Mouse (Mus musculus): ENCODE measurements at regions not wholly inside any gene's neighbourhood (a gene's known extent, or its start where the extent isn't known, plus 50 kb on each side); places are given as distances from the start of the nearest gene placed in this dataset.

- no peak overlapping the region for H3K4me2 ChIP-seq (ENCODE audit: low read depth, low read length)
- no peaks in the 10 kb centered on the region for H3K36me3 ChIP-seq (replicated peaks; ENCODE audit: control insufficient read depth, insufficient read depth, low read depth, low read length)
- DNase-seq (ENCODE audit: low spot score) (no peak), ATAC-seq (replicated peaks; ENCODE audit: insufficient number of reproducible peaks, low FRiP score, low TSS enrichment, low read depth) (no peak)
- no peaks in the 10 kb centered on the region for H3K4me1 ChIP-seq (ENCODE audit: control insufficient read depth, insufficient read depth, low read length)
- H3K27me3 ChIP-seq (ENCODE audit: control insufficient read depth, insufficient read depth, low read length): no peaks in the 10 kb centered on the region
- H3K4me3 ChIP-seq (ENCODE audit: low read depth, low read length): no peak overlapping the region
- no peak overlapping the region for H3K9ac ChIP-seq (replicated peaks; ENCODE audit: low read length)
- no peaks in the 10 kb centered on the region for H3K9me3 ChIP-seq (replicated peaks; ENCODE audit: control insufficient read depth, low read length)
- H3K27ac ChIP-seq (replicated peaks; ENCODE audit: low read depth, low read length): no peak overlapping the region
- whole genome bisulfite sequencing: 73% methylated on average over 3 of the region's 3 CpGs
These were observed 62.5 kb downstream of the Speer2 start for GRCm38 (mm10) chr16:69800955-69801598.

DNA sequence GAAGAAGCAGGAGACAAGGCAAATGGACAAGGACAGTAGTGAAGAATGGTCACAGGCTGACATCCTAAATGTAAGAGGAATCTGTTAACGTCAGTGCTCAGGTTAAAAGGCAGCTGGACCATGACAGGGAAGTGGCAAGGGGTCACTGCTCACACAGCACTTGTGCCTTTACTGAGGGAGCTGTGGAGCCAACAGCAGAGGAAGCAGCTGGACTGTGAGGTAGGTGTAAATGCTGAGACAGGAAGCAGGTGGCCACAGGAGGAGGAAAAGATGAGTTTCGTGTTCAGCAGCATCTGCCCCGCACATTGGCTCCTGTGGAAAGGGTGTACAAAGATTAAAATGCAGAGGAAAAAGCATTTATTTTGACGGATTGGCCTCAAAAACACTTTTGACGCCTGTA is 67.2 kb downstream of the Speer2 start:
- no peak overlapping the region for H3K9ac ChIP-seq (replicated peaks; ENCODE audit: low read length)
- no peaks in the 10 kb centered on the region for H3K4me1 ChIP-seq (ENCODE audit: control insufficient read depth, insufficient read depth, low read length)
- ATAC-seq (replicated peaks; ENCODE audit: insufficient number of reproducible peaks, low FRiP score, low TSS enrichment, low read depth): no peak
- no peak overlapping the region for H3K4me2 ChIP-seq (ENCODE audit: low read depth, low read length)
- 53% methylated on average over 5 of the region's 5 CpGs for WGBS
- H3K4me3 ChIP-seq (ENCODE audit: low read depth, low read length): no peak overlapping the region
- H3K36me3 ChIP-seq (replicated peaks; ENCODE audit: control insufficient read depth, insufficient read depth, low read depth, low read length): no peaks in the 10 kb centered on the region
- DNase-seq (ENCODE audit: low spot score): peak; percentile 9
- no peaks in the 10 kb centered on the region for H3K9me3 ChIP-seq (replicated peaks; ENCODE audit: control insufficient read depth, low read length)
- no peaks in the 10 kb centered on the region for H3K27me3 ChIP-seq (ENCODE audit: control insufficient read depth, insufficient read depth, low read length)
- no peak overlapping the region for H3K27ac ChIP-seq (replicated peaks; ENCODE audit: low read depth, low read length)

- no peak overlapping the region for H3K27ac ChIP-seq (replicated peaks; ENCODE audit: low read depth, low read length)
- no peaks in the 10 kb centered on the region for H3K27me3 ChIP-seq (ENCODE audit: control insufficient read depth, insufficient read depth, low read length)
- no peak overlapping the region for H3K9ac ChIP-seq (replicated peaks; ENCODE audit: low read length)
- 43% methylated on average over 1 of the region's 1 CpGs for WGBS
- DNase-seq (ENCODE audit: low spot score) (no peak), ATAC-seq (replicated peaks; ENCODE audit: insufficient number of reproducible peaks, low FRiP score, low TSS enrichment, low read depth) (no peak)
- H3K4me3 ChIP-seq (ENCODE audit: low read depth, low read length): no peak overlapping the region
- H3K4me1 ChIP-seq (ENCODE audit: control insufficient read depth, insufficient read depth, low read length): no peaks in the 10 kb centered on the region
- H3K9me3 ChIP-seq (replicated peaks; ENCODE audit: control insufficient read depth, low read length): no peaks in the 10 kb centered on the region
- no peak overlapping the region for H3K4me2 ChIP-seq (ENCODE audit: low read depth, low read length)
- no peaks in the 10 kb centered on the region for H3K36me3 ChIP-seq (replicated peaks; ENCODE audit: control insufficient read depth, insufficient read depth, low read depth, low read length)
These were observed 72.9 kb downstream of the Speer2 start for GRCm38 (mm10) chr16:69790671-69791070.

- 96% methylated on average over 1 of the region's 1 CpGs for WGBS
- no peak overlapping the region for H3K4me2 ChIP-seq (ENCODE audit: low read depth, low read length)
- no peak overlapping the region for H3K9ac ChIP-seq (replicated peaks; ENCODE audit: low read length)
- ATAC-seq (replicated peaks; ENCODE audit: insufficient number of reproducible peaks, low FRiP score, low TSS enrichment, low read depth) (no peak), DNase-seq (ENCODE audit: low spot score) (no peak)
- no peak overlapping the region for H3K27ac ChIP-seq (replicated peaks; ENCODE audit: low read depth, low read length)
- H3K36me3 ChIP-seq (replicated peaks; ENCODE audit: control insufficient read depth, insufficient read depth, low read depth, low read length): no peaks in the 10 kb centered on the region
- H3K27me3 ChIP-seq (ENCODE audit: control insufficient read depth, insufficient read depth, low read length): no peaks in the 10 kb centered on the region
- H3K4me3 ChIP-seq (ENCODE audit: low read depth, low read length): no peak overlapping the region
- no peaks in the 10 kb centered on the region for H3K9me3 ChIP-seq (replicated peaks; ENCODE audit: control insufficient read depth, low read length)
- no peaks in the 10 kb centered on the region for H3K4me1 ChIP-seq (ENCODE audit: control insufficient read depth, insufficient read depth, low read length)
These were observed 92.8 kb downstream of the Speer2 start for GRCm38 (mm10) chr16:69770768-69771167.

Data from embryonic facial prominence, embryonic 11.5 days (tissue).